Mouse (Mus musculus) regulatory T cell (primary cell): ENCODE results near the gene Prkab1.

Source experiments
- in situ Hi-C: fragments of 300-600 bp; cut with MboI, MseI; formaldehyde crosslinking; loops from one replicate; pipeline ENCODE4 v1.15.1; 2025; ENCODE audit warnings: high pct_unique_total_duplicates

Gene Prkab1

GRCm38 (mm10) chr5:115979134-115979696, 45.1 kb downstream of the Prkab1 start:
- in situ Hi-C loops = no loop called here

GRCm38 (mm10) chr5:115978255-115978654, 46.1 kb downstream of the Prkab1 start:
- in situ Hi-C loops = no loop called here

- in situ Hi-C loops = no loop called here
Observed at GRCm38 (mm10) chr5:115977757-115978156, 46.6 kb downstream of the Prkab1 start.

DNA sequence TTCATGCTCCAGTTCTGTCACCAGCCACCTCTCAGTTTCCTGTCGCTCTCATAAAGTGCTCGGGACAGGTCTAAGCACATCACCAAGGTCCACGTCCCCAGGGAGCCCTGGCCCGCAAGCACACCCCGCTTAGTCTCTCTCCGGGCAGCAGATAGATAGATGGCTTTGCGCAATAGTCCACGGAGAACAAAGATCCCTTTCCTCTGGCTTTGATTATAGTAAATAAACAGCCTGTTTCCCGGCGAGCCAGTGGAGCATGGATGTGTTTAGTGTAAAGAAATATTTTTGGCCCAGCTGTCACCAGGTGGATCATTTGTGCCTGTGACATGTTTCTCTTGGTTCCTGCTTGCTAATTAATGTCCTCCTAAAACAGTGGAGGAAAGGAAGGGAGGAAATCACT, 47.0 kb downstream of the Prkab1 start:
- in situ Hi-C loops = no loop called here

GRCm38 (mm10) chr5:115976446-115976845, 47.9 kb downstream of the Prkab1 start:
- in situ Hi-C loops = no loop called here

DNA sequence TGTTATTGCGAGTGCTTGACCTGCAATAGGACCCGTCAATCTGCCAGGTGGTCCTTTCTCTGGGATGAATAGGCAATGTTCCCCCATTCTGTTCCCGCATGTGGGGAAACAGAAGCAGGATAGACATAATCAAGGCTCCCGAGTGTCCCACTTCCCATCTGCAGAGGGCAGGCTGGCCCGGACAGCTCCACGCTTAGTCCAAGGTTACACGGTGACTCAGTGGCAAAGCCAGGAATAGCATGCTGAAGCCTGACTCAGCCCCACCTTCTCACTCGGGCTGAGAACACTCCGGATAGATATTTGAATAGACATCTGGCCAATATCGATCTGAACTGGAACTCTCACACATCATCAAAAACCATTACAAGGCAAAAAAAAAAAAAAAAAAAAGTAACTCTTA, 48.6 kb downstream of the Prkab1 start:
- in situ Hi-C loops = no loop called here

DNA sequence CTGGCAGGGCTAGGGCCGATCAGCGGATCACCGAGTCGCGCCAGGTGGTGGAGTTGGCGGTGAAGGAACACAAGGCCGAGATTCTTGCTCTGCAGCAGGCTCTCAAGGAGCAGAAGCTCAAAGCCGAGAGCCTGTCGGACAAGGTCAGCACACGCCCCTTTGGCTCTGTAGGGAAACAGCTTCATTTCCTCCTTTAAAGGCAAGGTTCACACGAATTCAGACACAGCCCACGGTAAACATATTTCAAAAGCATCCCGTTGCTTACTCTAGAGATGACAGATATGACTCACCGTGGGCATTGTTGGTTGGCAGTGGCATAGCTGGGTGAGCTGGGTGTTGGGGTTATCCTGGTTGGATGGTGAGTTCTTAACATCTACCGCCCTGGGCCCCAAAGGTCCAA, 53.1 kb downstream of the Prkab1 start:
- in situ Hi-C loops = no loop called here
